Mouse (Mus musculus): Measurements from ENCODE around the gene Mpzl1. TPM values are rescaled to one million over a fixed set of nuclear protein-coding genes. Genes with fewer than 3 reads are reported as not detected.

Mpzl1 gene
- polyA plus RNA-seq, 2 experiments from 2014 or later, result 1.4 TPM; not detected in 1

- ATAC-seq, result no peak
Observed at GRCm38 (mm10) chr1:165612714-165613113, 21.6 kb downstream of the Mpzl1 start.

DNA sequence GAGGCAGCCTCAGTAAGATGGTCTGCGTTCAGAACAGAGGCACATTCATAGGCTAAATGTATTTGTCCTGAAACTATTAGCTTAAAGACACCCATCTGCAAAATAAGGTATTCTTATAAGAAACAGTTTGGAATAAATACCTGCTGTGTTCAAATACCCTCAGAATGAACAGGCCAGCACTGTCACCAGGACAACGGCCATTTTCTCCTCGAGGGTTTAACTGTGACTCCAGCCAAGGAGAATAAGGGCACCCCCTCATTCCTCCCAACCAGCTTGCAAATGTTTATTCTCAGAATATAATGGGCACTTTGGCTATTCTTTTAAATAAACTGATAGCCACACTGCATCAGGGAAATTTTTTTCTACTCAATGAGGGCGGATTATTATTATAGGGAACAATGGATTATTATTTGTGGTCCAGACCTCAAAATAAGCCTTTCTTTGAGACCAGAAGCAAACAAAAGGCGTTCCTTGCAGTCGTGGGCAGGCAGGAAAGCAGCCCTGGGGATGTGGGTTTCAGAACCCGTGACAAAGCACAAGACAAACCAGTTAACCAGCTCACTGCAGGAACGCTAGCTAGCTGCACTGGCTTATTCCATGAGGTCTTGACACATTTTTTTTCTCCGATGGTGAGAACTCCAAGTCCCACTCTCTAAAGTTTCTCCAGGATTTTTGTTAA is 23.9 kb downstream of the Mpzl1 start:
- no peak for ATAC-seq

DNA sequence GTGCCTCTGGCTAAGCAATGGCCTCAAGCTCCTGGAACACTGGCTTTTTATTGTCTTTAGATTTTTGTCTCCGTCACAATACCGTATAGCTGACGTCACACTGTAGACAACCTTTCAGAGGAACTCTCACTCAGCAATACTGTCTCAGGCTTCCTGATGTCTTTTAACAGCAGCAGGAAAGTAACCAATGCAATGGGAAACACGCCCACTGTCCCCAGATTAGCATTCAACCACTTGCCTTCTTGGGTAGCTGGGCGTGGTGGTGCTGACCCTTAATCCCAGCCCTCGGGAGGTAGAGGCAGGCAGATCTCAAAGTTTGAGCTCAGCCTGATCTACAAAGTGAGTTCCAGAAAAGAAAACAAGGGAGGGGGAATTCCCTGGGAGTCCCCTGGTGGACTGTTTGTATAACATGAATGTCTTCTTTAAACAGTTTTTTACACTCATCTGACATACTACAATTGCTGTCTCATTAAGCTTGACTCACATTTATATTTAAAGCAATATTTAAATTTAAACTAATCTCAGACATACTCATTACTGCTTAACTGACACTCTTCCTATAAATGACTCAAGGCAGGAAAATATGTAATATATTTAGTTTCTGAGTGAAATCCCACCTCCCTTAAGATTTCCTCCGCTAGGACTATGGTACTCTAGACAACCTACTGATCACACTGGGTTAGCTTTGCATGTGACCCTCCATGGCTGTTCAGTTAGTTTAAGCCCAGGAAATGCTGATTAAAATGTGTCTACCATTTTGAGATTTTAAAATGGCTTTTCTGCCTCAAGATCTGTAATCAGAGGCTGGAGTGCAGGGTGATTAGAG is 24.6 kb downstream of the Mpzl1 start:
- peak; percentile 61 for ATAC-seq

DNA sequence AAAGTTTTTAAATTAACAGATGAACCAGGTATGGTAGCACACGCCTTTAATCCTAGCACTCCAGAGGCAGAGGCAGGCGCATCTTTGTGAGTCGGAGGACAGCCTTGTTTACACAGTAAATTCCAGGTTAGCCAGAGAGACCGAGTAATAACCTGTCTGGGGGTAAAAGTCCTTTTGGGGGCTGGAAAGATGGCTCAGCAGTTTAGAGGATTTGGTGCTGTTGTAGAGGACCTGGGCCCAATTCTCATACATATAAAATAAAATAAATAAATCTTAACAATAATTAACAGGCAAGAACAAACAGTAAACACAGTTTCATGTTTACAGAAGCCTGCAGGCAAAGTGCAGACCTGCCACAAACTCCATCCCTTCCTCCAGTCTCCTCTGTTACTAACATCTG is 25.4 kb downstream of the Mpzl1 start:
- no peak for ATAC-seq

- no peak for ATAC-seq
Observed at GRCm38 (mm10) chr1:165605774-165606173, 28.6 kb downstream of the Mpzl1 start.

- ATAC-seq, result no peak
Observed at GRCm38 (mm10) chr1:165605108-165605507, 29.2 kb downstream of the Mpzl1 start.

GRCm38 (mm10) chr1:165604203-165604602 is 30.1 kb downstream of the Mpzl1 start:
- ATAC-seq, result no peak

DNA sequence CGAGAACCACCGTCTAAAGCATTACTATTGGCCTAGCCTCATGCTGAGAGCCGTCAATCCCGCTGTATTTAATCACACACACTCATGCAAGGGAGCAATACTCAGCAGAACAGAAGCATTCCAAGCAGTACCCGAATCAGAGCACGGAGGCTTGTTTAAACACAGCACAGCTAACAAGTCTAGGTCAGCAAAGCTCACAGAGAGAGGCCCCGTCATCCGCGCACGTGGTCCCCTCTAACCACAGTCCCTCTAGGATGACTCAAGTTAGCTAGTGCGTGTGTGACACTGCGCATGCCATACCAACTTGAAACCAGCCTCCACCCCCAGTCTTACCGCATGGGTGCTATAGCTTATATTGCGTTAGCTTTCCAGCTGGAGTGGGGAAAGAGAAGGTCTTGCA is 31.1 kb downstream of the Mpzl1 start:
- ATAC-seq, result no peak

DNA sequence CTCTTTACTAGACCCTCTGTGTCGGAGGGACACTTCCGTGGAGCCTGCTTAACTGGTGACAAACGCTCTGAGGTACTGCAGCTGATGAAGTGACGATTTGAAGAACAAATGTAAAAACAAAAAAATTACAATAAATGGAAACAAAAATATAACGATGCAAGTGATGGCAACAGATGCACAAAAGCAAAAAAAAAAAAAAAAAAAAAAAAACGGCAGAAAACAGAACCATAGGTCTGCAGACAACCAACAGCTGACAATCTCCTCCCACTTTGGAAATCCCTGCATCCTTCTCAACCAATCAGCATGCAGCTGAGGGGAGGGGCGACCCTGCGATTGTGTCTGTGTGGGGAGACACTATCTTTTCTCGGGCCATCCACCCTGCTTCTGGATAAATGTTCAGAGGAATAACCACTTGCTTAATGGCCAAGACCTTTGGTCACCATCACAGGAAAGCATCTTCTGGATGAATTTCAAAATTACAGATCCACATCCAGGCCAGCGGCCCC is 32.5 kb downstream of the Mpzl1 start:
- ATAC-seq, result no peak

GRCm38 (mm10) chr1:165594699-165595421 is 39.5 kb downstream of the Mpzl1 start:
- ATAC-seq, result no peak

GRCm38 (mm10) chr1:165592295-165593082 is 41.8 kb downstream of the Mpzl1 start:
- ATAC-seq, result no peak

GRCm38 (mm10) chr1:165590760-165591159 is 43.6 kb downstream of the Mpzl1 start:
- ATAC-seq, result no peak

DNA sequence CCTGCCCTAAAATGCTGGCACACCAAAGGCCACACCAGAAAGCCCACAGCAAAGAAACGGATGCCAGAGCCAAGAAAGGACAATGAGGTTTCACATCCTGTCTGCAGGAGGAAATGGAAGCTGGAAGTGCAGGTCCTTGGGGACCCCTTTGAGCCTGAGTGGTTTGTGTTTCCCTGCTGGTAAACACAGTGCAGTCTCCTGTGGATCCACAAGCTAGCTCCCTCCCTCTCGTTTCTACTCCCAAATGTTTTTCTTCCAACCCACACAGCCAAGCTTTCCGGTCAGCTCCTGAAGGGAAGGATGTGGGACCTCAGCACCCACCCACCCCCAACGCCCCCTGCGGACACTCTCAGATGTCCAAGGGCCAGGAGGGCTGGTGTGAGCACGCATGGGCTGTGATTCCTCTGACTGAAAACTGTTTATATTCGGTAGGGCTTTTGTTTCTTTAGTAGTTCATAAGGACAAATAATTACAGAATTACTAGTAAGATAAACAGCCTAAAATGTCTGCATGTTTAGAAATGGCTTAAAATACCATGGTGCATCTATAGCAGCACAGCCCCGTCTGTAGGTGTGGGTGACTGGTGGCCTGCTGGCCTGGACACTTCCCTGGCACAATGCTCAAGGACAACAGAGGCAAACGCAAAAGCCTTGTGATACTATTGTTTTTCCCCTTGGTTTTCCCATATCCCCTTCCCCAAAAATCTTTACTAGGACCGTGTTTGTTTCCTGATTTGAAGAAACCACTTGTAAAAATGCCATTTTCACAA is 44.9 kb downstream of the Mpzl1 start:
- ATAC-seq, result no peak

- no peak for ATAC-seq
Observed at GRCm38 (mm10) chr1:165587845-165588244, 46.5 kb downstream of the Mpzl1 start.

DNA sequence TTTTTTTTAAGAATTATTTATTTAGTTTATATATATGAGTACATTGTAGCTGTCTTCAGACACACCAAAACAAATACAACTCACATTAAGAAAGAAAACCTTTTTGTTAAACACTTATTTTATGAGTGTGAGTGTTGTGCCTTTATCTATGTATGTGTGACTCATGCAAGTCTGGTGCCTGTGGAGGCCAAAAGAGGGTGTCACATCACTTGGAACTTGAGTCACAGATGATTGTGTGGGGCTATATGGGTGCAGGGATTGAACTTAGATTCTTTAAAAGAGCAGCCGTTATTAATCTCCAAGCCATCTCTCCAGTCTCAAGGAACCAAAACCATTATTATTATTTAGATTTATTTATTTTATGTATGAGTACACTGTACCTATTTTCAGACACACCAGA is 48.0 kb downstream of the Mpzl1 start:
- no peak for ATAC-seq

GRCm38 (mm10) chr1:165585389-165586104 is 48.8 kb downstream of the Mpzl1 start:
- ATAC-seq, result no peak

- ATAC-seq, result peak; percentile 84
Observed at GRCm38 (mm10) chr1:165583529-165584184, 50.7 kb downstream of the Mpzl1 start.

- no peak for ATAC-seq
Observed at GRCm38 (mm10) chr1:165581255-165581654, 53.1 kb downstream of the Mpzl1 start.

- ATAC-seq, result no peak
Observed at GRCm38 (mm10) chr1:165579332-165579731, 55.0 kb downstream of the Mpzl1 start.

DNA sequence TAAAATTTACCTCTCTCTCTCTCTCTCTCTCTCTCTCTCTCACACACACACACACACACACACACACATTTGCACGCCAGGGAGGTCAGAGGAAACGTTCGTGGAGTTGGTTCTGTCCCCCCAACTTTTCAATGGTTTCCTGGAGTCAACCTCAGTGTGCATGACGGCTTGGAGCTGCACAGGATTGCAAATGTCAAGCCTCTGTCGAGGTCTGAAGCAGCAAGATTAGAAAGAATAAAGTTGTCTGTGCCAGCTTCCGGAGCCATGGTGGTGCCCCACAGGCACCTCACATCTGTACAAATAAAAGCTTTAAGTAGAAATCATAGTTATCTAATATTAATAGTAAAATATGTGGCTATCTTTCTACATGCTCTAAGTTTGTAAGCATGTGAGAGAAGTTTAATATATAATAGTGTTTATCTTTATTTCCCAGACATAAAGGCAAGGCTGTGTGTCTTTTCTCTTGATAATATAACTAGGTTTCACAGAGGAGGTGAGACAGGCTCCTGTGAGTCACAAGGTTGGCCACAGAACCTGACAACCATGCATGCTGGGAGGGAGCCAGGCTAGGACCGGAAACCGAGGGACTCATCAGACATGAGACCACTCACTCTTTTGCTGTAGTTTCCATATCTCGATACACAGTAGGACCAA is 57.8 kb downstream of the Mpzl1 start:
- ATAC-seq, result no peak
